Mouse (Mus musculus): ENCODE results near the gene Fkbp7.

DNA sequence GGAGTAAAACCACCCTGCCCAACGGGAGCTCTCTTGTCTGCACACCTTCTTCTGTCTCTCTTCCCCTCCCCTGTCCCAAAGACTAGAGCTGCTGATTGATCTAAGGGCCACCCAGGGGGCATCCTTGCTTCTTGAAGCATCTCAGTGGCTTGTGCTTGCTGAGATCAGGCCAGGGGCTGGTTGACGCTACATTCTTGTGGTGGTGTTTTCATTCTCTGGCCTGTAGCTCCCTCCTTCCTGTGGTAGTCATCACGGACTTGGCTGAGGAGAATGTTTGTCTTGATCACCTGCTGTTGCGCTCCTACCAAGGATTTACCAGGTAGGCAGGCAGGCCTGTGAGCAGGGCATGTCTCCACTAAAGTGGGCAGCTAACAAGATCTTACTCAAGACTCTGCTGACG lies 29.8 kb upstream of the Fkbp7 start:
- TF ChIP-seq CTCF (IDR thresholded peaks at IDR 0.05; ENCODE audit: low read depth) (no peak), EP300 (optimal IDR thresholded peaks at IDR 0.05) (no peak)

All from stomach, postnatal 0 days (tissue).